Mouse (Mus musculus): ENCODE data around the gene Gngt2.

GRCm38 (mm10) chr11:95829526-95830050, 7.4 kb upstream of the Gngt2 start:
- no peak for TF ChIP-seq CTCF (IDR thresholded peaks at IDR 0.05; ENCODE audit: low read depth)
- TF ChIP-seq EP300 (optimal IDR thresholded peaks at IDR 0.05), result no peak

All from stomach, postnatal 0 days (tissue).